Mouse (Mus musculus) cerebellum, adult 2 months (tissue): Measurements from ENCODE around the gene Ffar3.

Source experiments
- CTCF ChIP-seq: fragments of 200-500 bp; IDR thresholded peaks from 2 replicates; pipeline ENCODE4 v1.5.1; 2011; ENCODE audit warnings: low read depth, mild to moderate bottlenecking, control low read depth, low read length, moderate library complexity, borderline replicate concordance; ENCODE audit not compliant: insufficient read depth
- POLR2A ChIP-seq: fragments of 200-500 bp; IDR thresholded peaks from 2 replicates; pipeline ENCODE4 v1.6.1; 2011; ENCODE audit warnings: low read length, control low read depth, borderline replicate concordance; ENCODE audit not compliant: insufficient read depth

DNA sequence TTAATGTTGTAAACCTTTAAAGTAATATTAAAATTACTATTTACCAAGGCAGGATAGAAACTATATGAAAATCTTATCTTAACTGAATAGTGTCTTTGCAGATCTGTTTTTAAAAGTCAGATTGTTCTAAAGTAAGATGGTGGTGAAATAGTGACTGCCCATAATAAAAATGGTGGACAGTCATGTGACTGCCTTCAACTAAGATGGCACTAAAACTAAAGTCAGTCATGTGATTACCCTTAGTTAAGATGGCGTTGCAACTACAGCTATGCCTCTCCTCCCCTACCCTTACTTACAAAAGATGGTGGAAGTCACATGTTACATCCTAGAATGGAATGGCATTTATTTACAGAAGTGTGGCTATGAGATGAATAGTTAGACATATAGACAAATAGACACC is 4.6 kb downstream of the Ffar3 start:
- TF ChIP-seq CTCF, result no peak
- TF ChIP-seq POLR2A, result no peak
